Mouse (Mus musculus) lung, postnatal 0 days (tissue): ENCODE measurements at regions not wholly inside any gene's neighbourhood (a gene's known extent, or its start where the extent isn't known, plus 50 kb on each side); places are given as distances from the start of the nearest gene placed in this dataset.

Source experiments
- CTCF ChIP-seq: IDR thresholded peaks from 2 replicates; pipeline ENCODE4 v1.5.1; 2016; ENCODE audit warnings: antibody characterized with exemption, mild to moderate bottlenecking
- EP300 ChIP-seq: IDR thresholded peaks from 2 replicates; pipeline ENCODE4 v1.6.1; 2016; ENCODE audit warnings: antibody characterized with exemption, mild to moderate bottlenecking, control low read depth

DNA sequence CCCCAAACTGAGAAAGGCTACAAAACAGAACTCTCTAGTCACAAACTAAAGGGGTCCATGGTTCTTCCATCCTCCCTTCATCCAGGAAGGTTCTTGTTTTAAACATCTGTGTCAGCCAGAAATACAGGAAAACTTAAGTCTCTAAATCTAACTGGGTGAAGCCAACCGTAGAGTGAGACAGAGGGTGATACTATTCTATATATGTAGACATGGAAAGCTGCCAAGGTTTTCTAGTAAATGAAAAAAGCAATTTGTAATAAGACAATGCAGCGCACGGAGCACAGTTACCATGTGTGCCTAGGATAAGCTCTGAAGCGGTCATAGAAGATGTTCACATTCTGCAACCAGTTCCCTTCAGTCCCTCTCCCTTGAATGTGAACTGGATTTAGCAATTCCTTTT, 55.4 kb downstream of the Ppp1r3c start:
- no peak for TF ChIP-seq EP300
- no peak for TF ChIP-seq CTCF
